Mouse (Mus musculus) liver, embryonic 14.5 days (tissue): ENCODE measurements around the gene Tekt5.

Source experiments
- CTCF ChIP-seq: IDR thresholded peaks from 2 replicates; pipeline ENCODE4 v1.5.1; 2016; ENCODE audit warnings: antibody characterized with exemption, low read depth, control low read depth
- EP300 ChIP-seq: IDR thresholded peaks from 2 replicates; pipeline ENCODE4 v1.6.1; 2016; ENCODE audit warnings: antibody characterized with exemption, low read depth

- no peak for TF ChIP-seq CTCF
- no peak for TF ChIP-seq EP300
These were observed 25.3 kb downstream of the Tekt5 start for GRCm38 (mm10) chr16:10369996-10370395.
